Mouse (Mus musculus) forebrain, embryonic 13.5 days (tissue): ENCODE data around the gene Vwa3a. TPM values are rescaled to one million over a fixed set of nuclear protein-coding genes. Genes with fewer than 3 reads are reported as not detected.

Experiments used
- ATAC-seq: fragments of 200-750 bp; cut with Nextera tagmentation; 2 replicates; pipeline ENCODE4 v1.8.0; 2017
- H3K27ac ChIP-seq: fragments of 300-500 bp; sonication (generic); 2 replicates; pipeline ENCODE4 v1.5.1; 2015; ENCODE audit warnings: inconsistent platforms, mild to moderate bottlenecking, moderate library complexity
- H3K27me3 ChIP-seq: fragments of 300-500 bp; sonication (generic); 2 replicates; pipeline ENCODE4 v1.6.1; 2015; ENCODE audit warnings: mild to moderate bottlenecking, inconsistent platforms
- H3K36me3 ChIP-seq: fragments of 300-500 bp; sonication (generic); 2 replicates; pipeline ENCODE4 v1.6.1; 2015; ENCODE audit warnings: mild to moderate bottlenecking, inconsistent platforms; ENCODE audit not compliant: poor library complexity, severe bottlenecking
- H3K4me1 ChIP-seq: fragments of 300-500 bp; sonication (generic); 2 replicates; pipeline ENCODE4 v1.6.1; 2015; ENCODE audit warnings: inconsistent platforms
- H3K4me2 ChIP-seq: fragments of 300-500 bp; sonication (generic); 2 replicates; pipeline ENCODE4 v1.6.1; 2015; ENCODE audit warnings: inconsistent platforms, mild to moderate bottlenecking, moderate library complexity
- H3K4me3 ChIP-seq: fragments of 300-500 bp; sonication (generic); 2 replicates; pipeline ENCODE4 v1.5.1; 2015; ENCODE audit warnings: mild to moderate bottlenecking, inconsistent platforms
- H3K9ac ChIP-seq: fragments of 300-500 bp; sonication (generic); 2 replicates; pipeline ENCODE4 v1.6.1; 2015; ENCODE audit warnings: mild to moderate bottlenecking, inconsistent platforms
- H3K9me3 ChIP-seq: fragments of 300-500 bp; sonication (generic); replicated peaks from 2 replicates; pipeline ENCODE4 v1.6.1; 2016; ENCODE audit warnings: inconsistent platforms
- WGBS: fragments of 180-500 bp; shearing (Covaris S2); methylation state at CpG from one replicate; pipeline ENCODE4 v1.1.7; 2015; 5-methylcytosine and 5-hydroxymethylcytosine counted together
- polyA plus RNA-seq: library from polyadenylated mRNA; unstranded; fragments of >200 nt; fragmentation: Nextera tagmentation; extraction: Ambion mirVana; gene quantifications from 2 replicates; pipeline ENCODE4 v1.2.1, GENCODE M21; 2015

Vwa3a gene
- polyA plus RNA-seq, 1 experiment from 2014 or later, result 0.84 TPM

DNA sequence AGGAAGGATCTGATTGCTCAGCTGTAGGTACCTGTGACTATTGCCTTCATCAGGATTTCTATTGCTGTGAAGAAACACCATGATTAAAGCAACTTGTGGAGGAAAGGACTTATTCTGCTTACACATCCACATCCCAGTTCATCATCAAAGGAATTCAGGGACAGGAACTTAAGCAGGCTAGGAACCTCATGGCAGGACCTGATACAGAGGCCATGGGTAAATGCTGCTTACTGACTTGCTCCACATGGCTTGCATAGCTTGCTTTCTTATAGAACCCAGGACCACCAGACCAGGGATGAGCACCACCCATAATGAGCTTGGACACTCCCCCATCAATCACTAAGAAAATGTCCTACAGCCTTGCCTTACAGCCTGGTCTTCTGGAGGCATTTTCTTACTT lies 9.4 kb downstream of the Vwa3a start:
- Histone ChIP-seq H3K27me3 (no peaks in the 10 kb centered on the region), H3K4me1 (peaks cover 11% of the 10 kb centered on the region), H3K9me3 (no peaks in the 10 kb centered on the region), H3K4me2 (no peak overlapping the region), H3K36me3 (no peaks in the 10 kb centered on the region), H3K27ac (no peak overlapping the region), H3K9ac (no peak overlapping the region), H3K4me3 (no peak overlapping the region)
- ATAC-seq, result no peak

- H3K9ac ChIP-seq, result no peak overlapping the region
- H3K4me1 ChIP-seq, result no peaks in the 10 kb centered on the region
- no peak overlapping the region for H3K27ac ChIP-seq
- H3K4me3 ChIP-seq, result no peak overlapping the region
- H3K9me3 ChIP-seq, result no peaks in the 10 kb centered on the region
- no peak for ATAC-seq
- H3K27me3 ChIP-seq, result no peaks in the 10 kb centered on the region
- H3K4me2 ChIP-seq, result no peak overlapping the region
- no peaks in the 10 kb centered on the region for H3K36me3 ChIP-seq
Measured at GRCm38 (mm10) chr7:120751330-120751729, 12.2 kb downstream of the Vwa3a start.

DNA sequence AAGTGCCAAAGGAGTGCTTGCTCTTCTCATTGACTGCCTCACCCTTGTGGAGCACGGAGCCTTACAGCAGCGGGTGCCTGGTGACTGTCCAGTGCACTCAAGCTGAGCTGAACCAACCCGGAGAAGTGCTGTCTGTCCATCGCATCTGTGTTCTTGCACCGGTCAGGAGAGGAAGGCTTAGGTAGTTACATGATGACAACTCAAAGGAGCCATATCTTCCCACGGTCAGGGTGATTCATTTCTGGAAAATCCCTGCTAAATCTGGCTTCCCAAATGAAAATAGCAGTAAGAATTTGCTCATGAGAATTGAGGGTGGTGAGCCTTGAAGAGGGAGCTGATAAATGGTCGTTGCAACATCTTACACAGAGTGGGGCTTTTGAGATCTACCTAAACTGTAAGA lies 12.8 kb downstream of the Vwa3a start:
- no peaks in the 10 kb centered on the region for H3K9me3 ChIP-seq
- H3K27ac ChIP-seq, result no peak overlapping the region
- 87% methylated on average over 7 of the region's 7 CpGs for WGBS
- no peaks in the 10 kb centered on the region for H3K4me1 ChIP-seq
- ATAC-seq, result no peak
- no peak overlapping the region for H3K9ac ChIP-seq
- no peak overlapping the region for H3K4me2 ChIP-seq
- H3K36me3 ChIP-seq, result no peaks in the 10 kb centered on the region
- H3K4me3 ChIP-seq, result no peak overlapping the region
- no peaks in the 10 kb centered on the region for H3K27me3 ChIP-seq

DNA sequence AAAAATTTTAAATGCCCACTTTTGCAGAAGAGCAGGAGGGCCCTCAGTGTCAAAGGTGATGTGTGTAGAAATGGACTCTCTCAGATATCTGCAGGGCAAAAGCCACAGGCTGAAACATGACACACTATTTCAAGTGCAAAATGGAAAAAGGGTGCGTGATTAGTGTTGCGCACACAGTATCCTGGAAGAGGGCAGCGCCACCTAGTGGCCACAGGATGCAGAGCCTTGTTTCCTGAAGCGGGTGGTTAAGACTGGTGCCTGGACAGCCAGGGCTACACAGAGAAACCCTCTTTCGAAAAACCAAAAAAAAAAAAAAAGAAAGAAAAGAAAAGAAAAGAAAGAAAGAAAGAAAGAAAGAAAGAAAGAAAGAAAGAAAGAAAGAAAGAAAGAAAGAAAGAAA lies 15.6 kb downstream of the Vwa3a start:
- H3K27me3 ChIP-seq, result no peaks in the 10 kb centered on the region
- H3K4me2 ChIP-seq, result no peak overlapping the region
- no peak overlapping the region for H3K9ac ChIP-seq
- no peaks in the 10 kb centered on the region for H3K36me3 ChIP-seq
- no peaks in the 10 kb centered on the region for H3K4me1 ChIP-seq
- 6% methylated on average over 5 of the region's 5 CpGs for WGBS
- H3K4me3 ChIP-seq, result no peak overlapping the region
- H3K27ac ChIP-seq, result no peak overlapping the region
- peak; percentile 93 for ATAC-seq
- H3K9me3 ChIP-seq, result no peaks in the 10 kb centered on the region

- Histone ChIP-seq H3K4me1 (peaks cover 13% of the 10 kb centered on the region), H3K36me3 (no peaks in the 10 kb centered on the region), H3K4me2 (no peak overlapping the region), H3K27ac (no peak overlapping the region), H3K9me3 (no peaks in the 10 kb centered on the region), H3K27me3 (no peaks in the 10 kb centered on the region), H3K4me3 (no peak overlapping the region), H3K9ac (no peak overlapping the region)
- peak; percentile 36; the same call in 1 of the 2 replicates for ATAC-seq
- WGBS, result 0% methylated on average over 1 of the region's 1 CpGs
Measured at GRCm38 (mm10) chr7:120767369-120767768, 28.3 kb downstream of the Vwa3a start.

DNA sequence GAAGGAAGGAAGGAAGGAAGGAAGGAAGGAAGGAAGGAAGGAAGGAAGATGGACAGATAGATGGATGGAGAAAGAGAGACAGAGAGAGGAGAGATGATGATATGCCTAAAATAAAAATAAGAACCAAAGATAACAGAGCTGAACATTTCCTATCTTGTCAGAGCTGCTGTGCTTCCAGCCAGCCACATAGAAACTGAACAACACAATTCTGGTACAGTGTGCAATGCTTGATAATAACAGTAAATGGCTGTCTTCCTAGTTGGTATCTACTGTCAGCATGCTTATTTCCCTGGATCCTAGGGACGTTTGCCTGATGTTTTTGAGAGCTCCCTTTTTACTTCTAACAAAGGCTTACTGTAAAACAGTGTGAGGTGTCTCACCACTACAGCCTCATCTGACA lies 32.3 kb downstream of the Vwa3a start:
- no peak for ATAC-seq
- Histone ChIP-seq H3K27ac (no peak overlapping the region), H3K4me3 (no peak overlapping the region), H3K4me1 (peaks cover 13% of the 10 kb centered on the region), H3K36me3 (no peaks in the 10 kb centered on the region), H3K27me3 (no peaks in the 10 kb centered on the region), H3K9me3 (no peaks in the 10 kb centered on the region), H3K9ac (no peak overlapping the region), H3K4me2 (no peak overlapping the region)
- 58% methylated on average over 1 of the region's 1 CpGs for WGBS

GRCm38 (mm10) chr7:120778012-120778411 lies 38.9 kb downstream of the Vwa3a start:
- Histone ChIP-seq H3K4me1 (no peaks in the 10 kb centered on the region), H3K27me3 (no peaks in the 10 kb centered on the region), H3K4me3 (no peak overlapping the region), H3K9ac (no peak overlapping the region), H3K36me3 (no peaks in the 10 kb centered on the region), H3K9me3 (no peaks in the 10 kb centered on the region), H3K4me2 (no peak overlapping the region), H3K27ac (no peak overlapping the region)
- ATAC-seq, result no peak
- 77% methylated on average over 2 of the region's 2 CpGs for WGBS

- Histone ChIP-seq H3K4me1 (no peaks in the 10 kb centered on the region), H3K36me3 (no peaks in the 10 kb centered on the region), H3K27me3 (no peaks in the 10 kb centered on the region), H3K4me2 (no peak overlapping the region), H3K4me3 (no peak overlapping the region), H3K9ac (no peak overlapping the region), H3K27ac (no peak overlapping the region), H3K9me3 (no peaks in the 10 kb centered on the region)
- 84% methylated on average over 4 of the region's 4 CpGs for WGBS
- ATAC-seq, result no peak
Measured at GRCm38 (mm10) chr7:120795544-120795943, 56.4 kb downstream of the Vwa3a start.

DNA sequence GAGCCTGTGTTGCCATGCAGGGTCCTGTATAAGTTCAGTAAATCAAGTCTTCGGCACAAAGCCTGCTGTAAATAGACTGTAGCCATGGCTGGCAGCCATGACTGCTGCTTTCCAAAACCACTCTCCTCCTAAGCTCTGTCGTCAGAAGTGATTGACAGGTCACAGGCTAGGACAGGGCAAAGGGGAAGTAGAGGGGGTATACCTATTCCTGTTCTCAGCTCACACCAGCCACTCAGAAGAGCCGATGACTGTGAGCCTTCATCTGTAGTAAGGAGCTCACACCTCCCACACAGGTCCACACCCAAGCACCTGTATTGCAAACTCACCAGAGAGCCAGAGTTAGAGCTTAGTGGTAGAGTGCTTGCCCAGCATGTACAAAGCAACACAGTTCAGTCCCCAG lies 57.3 kb downstream of the Vwa3a start:
- 78% methylated on average over 3 of the region's 3 CpGs for WGBS
- no peak for ATAC-seq
- H3K9ac ChIP-seq, result no peak overlapping the region

GRCm38 (mm10) chr7:120803268-120803667 lies 64.2 kb downstream of the Vwa3a start:
- WGBS, result 94% methylated on average over 2 of the region's 2 CpGs

More for the DNA sequence above, 57.3 kb downstream of the Vwa3a start:
- H3K4me3 ChIP-seq, result no peak overlapping the region
- no peaks in the 10 kb centered on the region for H3K4me1 ChIP-seq
- H3K4me2 ChIP-seq, result no peak overlapping the region
- no peaks in the 10 kb centered on the region for H3K36me3 ChIP-seq
- H3K9me3 ChIP-seq, result no peaks in the 10 kb centered on the region
- no peak overlapping the region for H3K27ac ChIP-seq
- H3K27me3 ChIP-seq, result no peaks in the 10 kb centered on the region

GRCm38 (mm10) chr7:120809705-120810104 lies 70.6 kb downstream of the Vwa3a start:
- peak overlapping the region; percentile 31 for H3K4me3 ChIP-seq
- no peaks in the 10 kb centered on the region for H3K9me3 ChIP-seq
- H3K27me3 ChIP-seq, result peaks cover 11% of the 10 kb centered on the region; the same call in 1 of the 2 replicates
- 3% methylated on average over 27 of the region's 27 CpGs for WGBS
- ATAC-seq, result no peak
- H3K4me2 ChIP-seq, result peak overlapping the region; percentile 61
- 0 out of 2 replicates have a peak overlapping the region, but pooled peaks have one; percentile 27 for H3K9ac ChIP-seq
- no peaks in the 10 kb centered on the region for H3K36me3 ChIP-seq
- H3K4me1 ChIP-seq, result peaks cover 4% of the 10 kb centered on the region; the same call in 1 of the 2 replicates
- H3K27ac ChIP-seq, result no peak overlapping the region

More at GRCm38 (mm10) chr7:120803268-120803667, 64.2 kb downstream of the Vwa3a start:
- no peaks in the 10 kb centered on the region for H3K9me3 ChIP-seq
- no peak overlapping the region for H3K9ac ChIP-seq
- no peaks in the 10 kb centered on the region for H3K27me3 ChIP-seq
- H3K4me3 ChIP-seq, result no peak overlapping the region
- no peak overlapping the region for H3K4me2 ChIP-seq
- no peak overlapping the region for H3K27ac ChIP-seq
- H3K4me1 ChIP-seq, result no peaks in the 10 kb centered on the region
- H3K36me3 ChIP-seq, result no peaks in the 10 kb centered on the region
- ATAC-seq, result no peak

DNA sequence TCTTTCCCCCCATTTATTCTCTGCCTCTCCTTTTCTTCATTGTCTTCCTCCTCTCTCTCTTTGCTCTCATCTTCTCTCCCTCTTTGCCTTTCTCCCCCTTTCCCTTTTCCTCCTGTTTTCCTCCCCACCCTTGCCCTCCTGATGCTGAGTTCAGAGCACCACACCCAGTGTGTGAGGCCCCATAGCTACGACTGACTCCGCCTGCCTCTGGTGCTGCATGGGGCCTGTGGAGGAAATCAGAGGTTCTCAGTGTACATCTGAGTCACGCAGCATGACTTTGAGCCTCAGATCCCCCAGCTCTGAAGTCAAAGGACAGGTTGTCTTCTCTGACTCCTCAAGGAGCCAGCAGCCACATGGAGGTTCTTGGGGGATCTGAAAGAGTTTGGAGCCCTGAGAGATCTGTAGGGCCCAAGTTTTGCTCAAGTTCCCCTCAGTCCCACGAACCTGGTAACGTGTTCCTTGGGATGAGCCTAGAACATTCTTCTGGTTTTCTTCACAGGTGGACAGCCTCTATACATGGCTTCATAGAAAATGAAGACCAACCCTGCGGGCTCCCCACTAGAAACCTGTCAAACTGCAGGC lies 72.8 kb downstream of the Vwa3a start, which contains the start of gene Gm5737:
Gm5737 (plus strand) TSS at position 532 of the 582 bp plus-strand sequence.
- no peak within 1 kb of the TSS for H3K4me3 ChIP-seq
- no peak for ATAC-seq
- H3K27me3 ChIP-seq, result peaks cover 11% of the 10 kb centered on the region; the same call in 1 of the 2 replicates
- no peak within 1 kb of the TSS for H3K9ac ChIP-seq
- peaks cover 4% of the 10 kb centered on the region; the same call in 1 of the 2 replicates for H3K4me1 ChIP-seq
- no peak within 1 kb of the TSS for H3K4me2 ChIP-seq
- no peaks in the 10 kb centered on the region for H3K9me3 ChIP-seq
- 83% methylated on average over 6 of the region's 6 CpGs for WGBS
- H3K27ac ChIP-seq, result no peak within 1 kb of the TSS
- H3K36me3 ChIP-seq, result no peaks in the 10 kb centered on the region

- no peaks in the 10 kb centered on the region for H3K4me1 ChIP-seq
- 91% methylated on average over 6 of the region's 6 CpGs for WGBS
- no peaks in the 10 kb centered on the region for H3K27me3 ChIP-seq
- H3K4me2 ChIP-seq, result no peak overlapping the region
- ATAC-seq, result 0 out of 2 replicates have a peak, but pooled peaks have one; percentile 27
- no peak overlapping the region for H3K4me3 ChIP-seq
- H3K36me3 ChIP-seq, result no peaks in the 10 kb centered on the region
- no peak overlapping the region for H3K9ac ChIP-seq
- H3K27ac ChIP-seq, result no peak overlapping the region
- no peaks in the 10 kb centered on the region for H3K9me3 ChIP-seq
Measured at GRCm38 (mm10) chr7:120817552-120817951, 78.4 kb downstream of the Vwa3a start.
